In the genomic region with DNA sequence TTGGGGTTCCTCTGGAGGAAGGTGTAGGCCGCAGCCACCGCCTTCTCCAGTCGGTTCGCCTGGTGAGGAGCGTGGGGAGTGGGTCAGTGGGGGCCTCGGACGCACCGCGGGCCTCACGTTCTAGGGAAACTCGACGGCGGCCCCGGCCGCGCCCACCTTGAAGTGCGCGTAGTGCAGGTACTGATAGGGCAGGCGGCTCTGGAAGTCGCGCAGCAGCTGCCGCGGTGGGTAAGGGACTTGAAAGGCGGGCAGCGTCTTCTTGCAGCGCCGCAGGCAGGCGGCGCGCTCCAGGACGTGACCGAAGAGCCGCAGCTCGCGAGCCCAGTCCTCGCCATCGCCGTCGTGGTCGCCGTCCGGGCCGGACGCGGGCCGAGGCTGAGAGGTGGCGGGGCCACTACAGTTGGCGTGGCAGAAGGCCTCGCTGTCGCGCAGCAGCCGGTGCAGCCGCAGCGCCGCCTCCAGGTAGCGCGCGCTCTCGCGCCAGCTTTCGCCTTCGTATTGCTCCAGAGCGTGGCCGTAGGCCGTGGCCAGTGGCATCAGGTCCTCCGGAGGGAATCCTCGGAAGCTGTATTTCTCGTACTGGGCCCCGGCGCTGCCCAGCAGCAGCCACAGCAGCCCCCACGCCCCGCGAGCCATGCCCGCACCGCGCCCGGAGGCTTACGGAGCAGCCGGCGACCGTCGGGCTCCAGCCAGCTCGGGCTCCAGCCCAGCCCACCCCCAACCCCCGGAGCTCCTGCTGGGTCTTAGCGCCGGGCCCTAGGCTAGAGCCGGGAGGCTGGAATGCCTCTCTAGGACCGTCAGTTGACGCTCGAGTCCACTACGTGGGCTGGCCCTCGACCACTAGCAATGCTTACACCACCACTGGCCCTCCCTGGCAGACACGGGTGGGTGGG, we compare ENCODE assay signal across 9 mouse cellular contexts. TPM values are rescaled to one million over a fixed set of nuclear protein-coding genes. Genes with fewer than 3 reads are reported as not detected.
DNase-seq lines count a peak whose midpoint lies in the region; ATAC-seq lines count a peak whose summit lies in the region.
"Had no signal": no experiment of that assay in that cellular context is flagged by ENCODE, and none has a peak within 500 bp of the region (broad histone marks: within the 10 kb centered on the region; RNA-seq: fewer than 3 reads in every experiment).

A gene (minus strand): TSS at position 816 of the 893 bp plus-strand sequence.

- under 1% methylated on average over 92 of the region's 93 CpGs for WGBS in embryonic facial prominence, embryonic 15.5 days
- WGBS in heart, embryonic 11.5 days (ENCODE audit: insufficient replicate concordance), result under 1% methylated on average over 84 of the region's 93 CpGs
- WGBS in kidney, embryonic 14.5 days, result 1% methylated on average over 80 of the region's 93 CpGs
- WGBS in liver, embryonic 12.5 days (ENCODE audit: insufficient replicate concordance), result 5% methylated on average over 92 of the region's 93 CpGs
- under 1% methylated on average over 80 of the region's 93 CpGs for WGBS in stomach, embryonic 14.5 days

- H3K9ac ChIP-seq in embryonic facial prominence, embryonic 15.5 days, result peak within 1 kb of the TSS; percentile 66
- H3K9ac ChIP-seq in heart, embryonic 11.5 days (ENCODE audit: low read depth, low read length), result peak within 1 kb of the TSS; percentile 90
- peak within 1 kb of the TSS; percentile 72 for H3K9ac ChIP-seq in kidney, embryonic 14.5 days (ENCODE audit: low read depth, low read length)
- H3K9ac ChIP-seq in liver, embryonic 12.5 days, result peak within 1 kb of the TSS; percentile 49
- peak within 1 kb of the TSS; percentile 72 for H3K9ac ChIP-seq in stomach, embryonic 14.5 days (replicated peaks; ENCODE audit: low read depth, low read length)

- peak; percentile 95 for ATAC-seq in embryonic facial prominence, embryonic 15.5 days (ENCODE audit: insufficient number of reproducible peaks, low FRiP score, low TSS enrichment, low read depth)
- peak; percentile 87 for ATAC-seq in heart, embryonic 11.5 days (replicated peaks; ENCODE audit: insufficient number of reproducible peaks, low FRiP score, low TSS enrichment)
- ATAC-seq in kidney, embryonic 14.5 days (ENCODE audit: low FRiP score, low TSS enrichment), result peak; percentile 96
- peak; percentile 72 for ATAC-seq in liver, embryonic 12.5 days
- ATAC-seq in stomach, embryonic 14.5 days (ENCODE audit: insufficient number of reproducible peaks, insufficient read depth, low FRiP score, low read depth), result peak; percentile 93

- peak; percentile 89 for DNase-seq in 3134 (ENCODE audit: extremely low read depth, insufficient read length, low spot score)
- DNase-seq in adrenal gland, postnatal 4 days (ENCODE audit: low spot score in 2 of 2), result peak; percentile 68 to 69
- DNase-seq in naive thymus-derived CD4-positive, alpha-beta T cell, adult 2 months (ENCODE audit: low read depth), result peak; percentile 71

- H3K4me2 ChIP-seq in embryonic facial prominence, embryonic 15.5 days (replicated peaks), result peak within 1 kb of the TSS; percentile 79
- H3K4me2 ChIP-seq in heart, embryonic 11.5 days, result peak within 1 kb of the TSS; percentile 94
- H3K4me2 ChIP-seq in kidney, embryonic 14.5 days (replicated peaks; ENCODE audit: low read depth, low read length), result peak within 1 kb of the TSS; percentile 82
- peak within 1 kb of the TSS; percentile 78 for H3K4me2 ChIP-seq in liver, embryonic 12.5 days
- peak within 1 kb of the TSS; percentile 79 for H3K4me2 ChIP-seq in stomach, embryonic 14.5 days (replicated peaks; ENCODE audit: low read depth, low read length)

- peaks cover 60% of the 10 kb centered on the region for H3K4me1 ChIP-seq in embryonic facial prominence, embryonic 15.5 days
- H3K4me1 ChIP-seq in heart, embryonic 11.5 days (ENCODE audit: control insufficient read depth, insufficient read depth, low read length), result peaks cover 37% of the 10 kb centered on the region
- peaks cover 32% of the 10 kb centered on the region for H3K4me1 ChIP-seq in kidney, embryonic 14.5 days (ENCODE audit: control insufficient read depth, insufficient read depth, low read length)
- peaks cover 34% of the 10 kb centered on the region for H3K4me1 ChIP-seq in liver, embryonic 12.5 days
- H3K4me1 ChIP-seq in stomach, embryonic 14.5 days (ENCODE audit: control insufficient read depth, insufficient read depth, low read length), result peaks cover 38% of the 10 kb centered on the region

- H3K9me3 ChIP-seq in embryonic facial prominence, embryonic 15.5 days (replicated peaks), result no peaks in the 10 kb centered on the region
- H3K9me3 ChIP-seq in heart, embryonic 11.5 days (replicated peaks; ENCODE audit: control insufficient read depth, low read length), result no peaks in the 10 kb centered on the region
- H3K9me3 ChIP-seq in kidney, embryonic 14.5 days (ENCODE audit: control insufficient read depth, low read length), result no peaks in the 10 kb centered on the region
- no peaks in the 10 kb centered on the region for H3K9me3 ChIP-seq in liver, embryonic 12.5 days (replicated peaks)
- H3K9me3 ChIP-seq in stomach, embryonic 14.5 days (ENCODE audit: control insufficient read depth, low read depth, low read length), result no peaks in the 10 kb centered on the region

- peak within 1 kb of the TSS; percentile 57 for H3K4me3 ChIP-seq in embryonic facial prominence, embryonic 15.5 days (replicated peaks)
- H3K4me3 ChIP-seq in heart, embryonic 11.5 days (ENCODE audit: low read depth, low read length), result peak within 1 kb of the TSS; percentile 82
- H3K4me3 ChIP-seq in kidney, embryonic 14.5 days (ENCODE audit: low read length), result peak within 1 kb of the TSS; percentile 69
- H3K4me3 ChIP-seq in liver, embryonic 12.5 days, result peak within 1 kb of the TSS; percentile 60
- H3K4me3 ChIP-seq in stomach, embryonic 14.5 days (ENCODE audit: low read depth, low read length), result peak within 1 kb of the TSS; percentile 67

- no peaks in the 10 kb centered on the region for H3K27me3 ChIP-seq in embryonic facial prominence, embryonic 15.5 days
- no peaks in the 10 kb centered on the region for H3K27me3 ChIP-seq in heart, embryonic 11.5 days (ENCODE audit: control insufficient read depth, insufficient read depth, low read length)
- H3K27me3 ChIP-seq in kidney, embryonic 14.5 days (ENCODE audit: control insufficient read depth, insufficient read depth, low read length), result no peaks in the 10 kb centered on the region
- H3K27me3 ChIP-seq in liver, embryonic 12.5 days (replicated peaks), result peaks cover 63% of the 10 kb centered on the region
- no peaks in the 10 kb centered on the region for H3K27me3 ChIP-seq in stomach, embryonic 14.5 days (ENCODE audit: control insufficient read depth, insufficient read depth, low read length)

- peaks cover 11% of the 10 kb centered on the region for H3K36me3 ChIP-seq in embryonic facial prominence, embryonic 15.5 days
- H3K36me3 ChIP-seq in heart, embryonic 11.5 days (ENCODE audit: control insufficient read depth, insufficient read depth, low read length), result peaks cover 9% of the 10 kb centered on the region
- peaks cover 18% of the 10 kb centered on the region; the same call in 1 of the 2 replicates for H3K36me3 ChIP-seq in kidney, embryonic 14.5 days (ENCODE audit: control insufficient read depth, insufficient read depth, low read length)
- no peaks in the 10 kb centered on the region for H3K36me3 ChIP-seq in liver, embryonic 12.5 days
- peaks cover 8% of the 10 kb centered on the region; the same call in 1 of the 2 replicates for H3K36me3 ChIP-seq in stomach, embryonic 14.5 days (ENCODE audit: control insufficient read depth, insufficient read depth, low read length)

- peak within 1 kb of the TSS; percentile 94 for H3K27ac ChIP-seq in embryonic facial prominence, embryonic 15.5 days (replicated peaks)
- H3K27ac ChIP-seq in heart, embryonic 11.5 days (ENCODE audit: low read depth, low read length), result peak within 1 kb of the TSS; percentile 95
- peak within 1 kb of the TSS; percentile 95 for H3K27ac ChIP-seq in kidney, embryonic 14.5 days (ENCODE audit: low read depth, low read length)
- peak within 1 kb of the TSS; percentile 68 for H3K27ac ChIP-seq in liver, embryonic 12.5 days
- H3K27ac ChIP-seq in stomach, embryonic 14.5 days (ENCODE audit: low read length), result peak within 1 kb of the TSS; percentile 88

RNA-seq across cellular contexts. Expression of the gene that starts here (rescaled TPM):
- 10 to 100 TPM; 40.1 to 43.5 TPM for total RNA-seq in adrenal gland, postnatal 4 days (2021)
- 89.9 and 91.1 TPM in 2 replicates for polyA plus RNA-seq in embryonic facial prominence, embryonic 15.5 days (2015; fragmentation: Nextera tagmentation; extraction: Ambion mirVana)
- polyA plus RNA-seq in heart, embryonic 11.5 days (2014; fragmentation: Nextera tagmentation; extraction: Ambion mirVana), result 67.2 and 70.6 TPM in 2 replicates
- 59.7 and 63.3 TPM in 2 replicates for polyA plus RNA-seq in kidney, embryonic 14.5 days (2014; fragmentation: Nextera tagmentation; extraction: Ambion mirVana)
- 11.0 and 11.2 TPM in 2 replicates for polyA plus RNA-seq in liver, embryonic 12.5 days (2016; fragmentation: Nextera tagmentation; extraction: Ambion mirVana)
- polyA plus RNA-seq in stomach, embryonic 14.5 days (2014; fragmentation: Nextera tagmentation; extraction: Ambion mirVana), result 68.0 and 68.9 TPM in 2 replicates
- total RNA-seq: MEL had no signal

Comparison
In these comparisons a context has a peak if more than half of its experiments do, and no peak if none do; other contexts are left out.
1. Peak in every context shown above with its lines: DNase-seq, ATAC-seq, H3K4me3 ChIP-seq and H3K27ac ChIP-seq.